Mouse (Mus musculus) mouse trophoblast stem cell (cell line): ENCODE results near the gene Cep57l1.

Experiments used
- in situ Hi-C, 2 experiments: fragments of 300-500 bp; cut with MseI, MboI; formaldehyde crosslinking; loops; 2 replicates in 1 of 2; 3 replicates in 1 of 2; pipeline ENCODE4 v1.15.1; 2025

The Cep57l1 gene

GRCm38 (mm10) chr10:41818036-41818732 lies 8.5 kb upstream of the Cep57l1 start:
- in situ Hi-C loops, result no loop called here

- in situ Hi-C loops, result no loop called here
These were observed 6.8 kb upstream of the Cep57l1 start for GRCm38 (mm10) chr10:41816516-41816915.

GRCm38 (mm10) chr10:41814305-41814853 lies 4.7 kb upstream of the Cep57l1 start:
- in situ Hi-C loops, result no loop called here

GRCm38 (mm10) chr10:41812566-41812965 lies 2.9 kb upstream of the Cep57l1 start:
- in situ Hi-C loops, result no loop called here

- in situ Hi-C loops, result no loop called here
These were observed 1.1 kb upstream of the Cep57l1 start for GRCm38 (mm10) chr10:41810564-41811455.

- in situ Hi-C loops, result no loop called here
These were observed 446 bp downstream of the Cep57l1 start for GRCm38 (mm10) chr10:41809080-41809770.

- in situ Hi-C loops, result no loop called here
These were observed 3.8 kb downstream of the Cep57l1 start for GRCm38 (mm10) chr10:41805729-41806355.

GRCm38 (mm10) chr10:41804711-41805110 lies 5.0 kb downstream of the Cep57l1 start:
- in situ Hi-C loops, result no loop called here

GRCm38 (mm10) chr10:41803467-41803866 lies 6.2 kb downstream of the Cep57l1 start:
- in situ Hi-C loops, result no loop called here

- in situ Hi-C loops, result no loop called here
These were observed 12.4 kb downstream of the Cep57l1 start for GRCm38 (mm10) chr10:41797253-41797652.

- in situ Hi-C loops, result no loop called here
These were observed 17.3 kb downstream of the Cep57l1 start for GRCm38 (mm10) chr10:41792375-41792774.

GRCm38 (mm10) chr10:41767254-41767653 lies 42.4 kb downstream of the Cep57l1 start:
- in situ Hi-C loops, result no loop called here

GRCm38 (mm10) chr10:41766280-41766679 lies 43.4 kb downstream of the Cep57l1 start:
- in situ Hi-C loops, result no loop called here

GRCm38 (mm10) chr10:41765586-41765985 lies 44.1 kb downstream of the Cep57l1 start:
- in situ Hi-C loops, result no loop called here

GRCm38 (mm10) chr10:41763741-41764385 lies 45.8 kb downstream of the Cep57l1 start:
- in situ Hi-C loops, result no loop called here

- in situ Hi-C loops, result no loop called here
These were observed 48.8 kb downstream of the Cep57l1 start for GRCm38 (mm10) chr10:41760866-41761265.

GRCm38 (mm10) chr10:41758041-41758440 lies 51.6 kb downstream of the Cep57l1 start:
- in situ Hi-C loops, result no loop called here

- in situ Hi-C loops, result no loop called here
These were observed 52.4 kb downstream of the Cep57l1 start for GRCm38 (mm10) chr10:41757226-41757625.

GRCm38 (mm10) chr10:41751867-41752480 lies 57.7 kb downstream of the Cep57l1 start:
- in situ Hi-C loops, result no loop called here

GRCm38 (mm10) chr10:41749306-41749705 lies 60.4 kb downstream of the Cep57l1 start:
- in situ Hi-C loops, result no loop called here
